In the genomic region with DNA sequence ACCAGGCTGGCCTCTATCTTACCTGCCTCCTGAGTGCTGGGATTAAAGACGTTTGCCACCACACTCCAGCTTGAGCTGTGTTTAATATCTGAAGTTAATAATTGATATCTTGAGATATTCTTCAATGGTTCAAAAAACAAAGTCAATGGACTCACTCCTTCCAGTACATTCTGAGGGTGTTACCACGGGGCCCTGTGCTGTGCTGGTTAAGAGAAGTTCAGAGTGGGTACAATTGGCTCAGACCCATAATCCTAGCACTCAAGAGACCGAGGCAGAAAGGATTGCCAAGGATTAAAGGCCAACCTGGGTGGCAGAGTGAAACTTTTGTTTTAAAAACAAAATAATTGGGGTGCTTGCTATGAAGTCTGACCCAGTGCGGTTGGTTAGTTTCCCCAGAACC, we compare ENCODE assay signal across 8 mouse cellular contexts.
"Had no signal": no experiment of that assay in that cellular context is flagged by ENCODE, and none has a peak within 500 bp of the region (broad histone marks: within the 10 kb centered on the region; RNA-seq: fewer than 3 reads in every experiment).

No protein-coding gene starts in this region.

- DNase-seq: lung, postnatal 4 days; retina, postnatal 1 day; right cerebral cortex, postnatal 25 days had no signal

- H3K27ac ChIP-seq: left cerebral cortex, adult 2 months; midbrain, embryonic 15.5 days had no signal

- H3K27me3 ChIP-seq: liver, embryonic 13.5 days; midbrain, embryonic 12.5 days; midbrain, embryonic 15.5 days; neural tube, embryonic 13.5 days had no signal

- H3K36me3 ChIP-seq: liver, embryonic 13.5 days; midbrain, embryonic 12.5 days; midbrain, embryonic 15.5 days; neural tube, embryonic 13.5 days had no signal

- H3K9ac ChIP-seq: midbrain, embryonic 12.5 days; midbrain, embryonic 15.5 days; neural tube, embryonic 13.5 days had no signal

- H3K9me3 ChIP-seq: liver, embryonic 13.5 days; midbrain, embryonic 12.5 days; midbrain, embryonic 15.5 days; neural tube, embryonic 13.5 days had no signal
